Mouse (Mus musculus): Measurements from ENCODE around the gene Plpp7. TPM values are rescaled to one million over a fixed set of nuclear protein-coding genes. Genes with fewer than 3 reads are reported as not detected.

Plpp7 gene
- polyA plus RNA-seq, 1 experiment from 2014 or later: 3.8 TPM

DNA sequence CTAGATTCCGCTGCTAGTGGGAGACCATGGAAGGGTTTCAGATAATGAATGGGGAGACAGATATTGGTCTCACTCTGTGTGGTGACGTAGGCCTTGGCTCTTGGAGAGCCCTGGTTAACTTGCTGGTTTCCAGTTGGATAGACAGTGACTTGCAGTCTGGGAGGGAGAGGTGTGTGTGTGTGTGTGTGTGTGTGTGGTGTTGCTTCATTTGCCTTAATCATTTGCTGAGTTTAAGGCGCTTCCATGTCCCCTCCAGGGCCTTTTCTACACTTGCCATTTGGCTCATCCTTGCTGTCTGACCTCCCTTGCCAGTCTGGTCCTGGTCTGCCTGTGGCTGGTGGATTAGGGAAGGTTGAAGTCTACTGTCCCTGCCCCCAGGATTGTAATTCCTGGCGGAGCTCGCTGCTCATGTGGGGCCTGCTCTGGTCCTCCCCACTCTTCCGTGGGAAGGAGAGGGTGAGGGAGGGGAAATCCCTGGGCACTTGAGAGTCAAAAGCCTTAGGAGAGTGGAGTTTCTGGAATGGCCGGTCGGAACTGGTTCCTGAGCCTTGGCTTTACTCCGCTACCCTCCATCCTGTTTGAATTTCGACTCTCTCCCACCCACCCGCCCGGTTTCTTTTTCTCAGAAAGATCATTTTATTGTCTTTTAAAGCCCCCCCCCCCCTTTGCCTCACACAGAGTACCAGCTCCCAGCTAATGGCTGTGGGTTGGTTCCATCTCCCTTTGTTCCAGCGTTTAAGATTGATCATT, 57.9 kb downstream of the Plpp7 start:
- 0 out of 2 replicates have a peak, but pooled peaks cover 3% of the 10 kb centered on the region for H3K36me3 ChIP-seq
- H3K9me3 ChIP-seq (replicated peaks): no peaks in the 10 kb centered on the region
- H3K4me3 ChIP-seq: peak overlapping the region; percentile 96
- H3K27me3 ChIP-seq (ENCODE audit: low read depth, poor library complexity, severe bottlenecking): no peaks in the 10 kb centered on the region
- peak overlapping the region; percentile 100 for H3K27ac ChIP-seq
- peaks cover 72% of the 10 kb centered on the region for H3K4me1 ChIP-seq
- peak; percentile 50 for DNase-seq (ENCODE audit: low spot score)
- 4% methylated on average over 13 of the region's 13 CpGs for WGBS

DNA sequence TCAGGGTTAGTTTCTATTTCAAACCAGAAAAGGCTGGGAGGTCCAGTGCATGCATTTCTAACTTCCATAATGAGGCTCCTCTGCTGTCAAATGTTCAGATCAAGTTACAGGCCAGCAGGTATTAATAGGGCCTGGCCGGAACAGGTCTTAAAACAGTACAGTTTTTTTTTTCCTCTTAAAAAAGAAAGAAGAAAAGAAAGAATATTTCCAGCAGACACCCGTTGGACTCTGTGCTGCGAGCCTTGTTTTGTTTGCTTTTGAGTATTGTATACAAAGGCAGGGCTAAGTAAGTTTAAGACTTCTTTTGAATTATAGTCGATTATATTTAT, 58.4 kb downstream of the Plpp7 start:
- H3K9me3 ChIP-seq (replicated peaks): no peaks in the 10 kb centered on the region
- peaks cover 3% of the 10 kb centered on the region; the same call in 1 of the 2 replicates for H3K36me3 ChIP-seq
- H3K27ac ChIP-seq: peak overlapping the region; percentile 100
- no peaks in the 10 kb centered on the region for H3K27me3 ChIP-seq (ENCODE audit: low read depth, poor library complexity, severe bottlenecking)
- H3K4me1 ChIP-seq: peaks cover 77% of the 10 kb centered on the region
- no peak for DNase-seq (ENCODE audit: low spot score)
- WGBS: 34% methylated on average over 4 of the region's 4 CpGs
- H3K4me3 ChIP-seq: peak overlapping the region; percentile 96

DNA sequence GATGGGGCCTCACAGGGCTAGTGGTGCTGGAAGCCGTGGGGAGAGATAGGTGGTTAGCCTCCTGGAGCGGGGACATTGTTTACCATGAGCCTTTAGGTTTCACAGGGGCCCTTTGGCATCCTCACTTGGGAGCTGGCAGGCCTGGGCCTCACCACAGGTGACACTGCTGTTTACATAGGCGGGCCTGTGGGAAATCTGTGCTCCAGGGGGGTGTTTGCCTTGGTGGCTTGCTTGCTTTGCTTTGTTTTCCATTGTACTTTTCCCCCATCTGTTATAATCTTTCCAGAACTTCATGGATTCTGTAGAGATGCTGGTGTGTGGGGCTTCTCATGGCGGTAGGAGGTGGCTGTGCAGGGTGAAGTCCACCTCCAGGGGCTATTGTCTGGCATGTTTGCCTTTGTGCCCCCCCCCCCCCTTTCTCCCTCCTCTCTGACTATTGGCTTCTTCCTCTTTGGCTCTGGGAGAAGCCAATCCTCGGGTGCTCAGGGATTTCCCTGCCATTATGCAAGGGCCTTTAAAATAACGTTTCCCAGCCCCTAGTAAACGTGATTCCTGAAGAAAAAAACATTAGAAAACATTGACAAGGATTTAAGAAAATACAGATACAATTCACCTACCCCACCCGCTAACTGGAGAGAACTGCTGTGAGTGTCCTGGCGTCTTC, 59.1 kb downstream of the Plpp7 start:
- H3K27ac ChIP-seq: peak overlapping the region; percentile 100
- H3K4me3 ChIP-seq: peak overlapping the region; percentile 96
- peaks cover 81% of the 10 kb centered on the region for H3K4me1 ChIP-seq
- DNase-seq (ENCODE audit: low spot score): no peak
- peaks cover 6% of the 10 kb centered on the region for H3K36me3 ChIP-seq
- H3K27me3 ChIP-seq (ENCODE audit: low read depth, poor library complexity, severe bottlenecking): no peaks in the 10 kb centered on the region
- H3K9me3 ChIP-seq (replicated peaks): no peaks in the 10 kb centered on the region
- WGBS: 31% methylated on average over 9 of the region's 9 CpGs

DNA sequence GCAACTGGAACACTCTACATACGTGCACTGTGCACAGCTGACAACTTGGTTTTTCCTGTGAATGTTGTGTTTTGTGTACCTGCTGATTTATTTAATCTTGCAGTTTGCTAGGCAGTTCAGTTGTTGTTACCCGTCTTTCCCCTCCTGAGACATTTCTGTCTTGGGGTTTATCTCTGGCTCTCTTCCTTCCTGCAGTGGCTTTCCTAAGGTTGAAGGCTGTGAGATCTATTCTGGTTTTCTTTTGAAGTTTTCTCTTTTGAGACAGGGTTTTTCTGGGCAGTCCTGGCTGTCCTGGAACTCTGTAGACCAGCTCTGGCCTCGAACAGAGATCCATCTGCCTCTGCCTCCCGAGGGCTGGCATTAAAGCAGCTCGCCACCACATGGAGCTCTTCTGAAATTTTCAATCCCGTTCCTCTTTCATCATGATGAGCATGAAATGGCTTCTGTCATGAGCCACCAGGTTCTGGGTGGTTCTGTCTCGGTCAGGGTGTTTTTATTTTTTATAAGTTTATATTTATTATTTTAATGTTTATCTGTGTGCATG, 59.7 kb downstream of the Plpp7 start:
- H3K27ac ChIP-seq: peak overlapping the region; percentile 100
- H3K9me3 ChIP-seq (replicated peaks): no peaks in the 10 kb centered on the region
- WGBS: 60% methylated on average over 7 of the region's 7 CpGs
- no peaks in the 10 kb centered on the region for H3K27me3 ChIP-seq (ENCODE audit: low read depth, poor library complexity, severe bottlenecking)
- H3K4me3 ChIP-seq: no peak overlapping the region
- H3K36me3 ChIP-seq: peaks cover 12% of the 10 kb centered on the region
- DNase-seq (ENCODE audit: low spot score): no peak
- H3K4me1 ChIP-seq: peaks cover 81% of the 10 kb centered on the region

DNA sequence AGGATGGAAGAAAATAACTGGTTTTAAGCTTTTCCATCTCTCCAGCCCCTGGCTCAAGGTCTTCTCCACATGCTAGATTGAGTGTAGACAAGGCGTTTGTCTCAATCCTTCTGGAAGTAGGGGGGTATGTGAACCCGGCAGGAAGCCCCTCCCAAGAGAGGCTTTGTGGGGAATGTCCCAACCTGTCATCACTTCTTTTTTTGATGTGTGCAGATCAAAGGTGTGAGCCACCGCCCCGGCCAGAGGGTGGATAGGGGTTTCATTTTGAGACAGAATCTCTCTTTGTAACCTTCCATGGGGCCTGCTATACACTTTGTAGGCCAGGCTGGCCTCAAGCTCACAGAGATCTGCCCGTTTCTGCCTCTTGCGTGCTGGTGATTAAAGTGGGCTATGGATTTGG, 60.3 kb downstream of the Plpp7 start:
- 51% methylated on average over 6 of the region's 6 CpGs for WGBS

DNA sequence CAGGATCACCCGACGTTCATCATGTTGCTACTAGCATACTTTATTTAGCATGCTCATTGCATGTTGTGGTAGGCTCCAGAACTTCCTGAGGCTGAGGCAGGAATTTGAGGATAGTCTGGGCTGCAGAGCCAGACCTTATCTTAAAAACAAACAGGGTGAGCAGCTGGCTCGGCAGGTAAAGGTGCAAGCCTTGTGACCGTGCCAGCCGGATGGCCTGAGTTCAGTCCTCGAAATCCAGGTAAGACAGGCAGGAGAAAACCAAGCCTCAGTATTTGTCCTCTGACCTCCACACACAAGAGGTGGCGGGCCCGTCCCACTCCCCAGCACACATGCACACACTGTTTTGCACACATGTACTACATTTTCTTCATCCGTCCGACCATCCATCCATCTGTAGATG, 61.3 kb downstream of the Plpp7 start:
- H3K4me1 ChIP-seq: peaks cover 76% of the 10 kb centered on the region
- no peaks in the 10 kb centered on the region for H3K27me3 ChIP-seq (ENCODE audit: low read depth, poor library complexity, severe bottlenecking)
- no peak overlapping the region for H3K4me3 ChIP-seq
- DNase-seq (ENCODE audit: low spot score): no peak
- 68% methylated on average over 10 of the region's 10 CpGs for WGBS
- H3K27ac ChIP-seq: peak overlapping the region; percentile 59; the same call in 1 of the 2 replicates
- H3K36me3 ChIP-seq: peaks cover 27% of the 10 kb centered on the region
- no peaks in the 10 kb centered on the region for H3K9me3 ChIP-seq (replicated peaks)

More for the DNA sequence above, 60.3 kb downstream of the Plpp7 start:
- Histone ChIP-seq H3K4me1 (peaks cover 78% of the 10 kb centered on the region), H3K27ac (no peak overlapping the region), H3K36me3 (peaks cover 18% of the 10 kb centered on the region), H3K27me3 (ENCODE audit: low read depth, poor library complexity, severe bottlenecking) (no peaks in the 10 kb centered on the region), H3K9me3 (replicated peaks) (no peaks in the 10 kb centered on the region), H3K4me3 (no peak overlapping the region)
- DNase-seq (ENCODE audit: low spot score): no peak

DNA sequence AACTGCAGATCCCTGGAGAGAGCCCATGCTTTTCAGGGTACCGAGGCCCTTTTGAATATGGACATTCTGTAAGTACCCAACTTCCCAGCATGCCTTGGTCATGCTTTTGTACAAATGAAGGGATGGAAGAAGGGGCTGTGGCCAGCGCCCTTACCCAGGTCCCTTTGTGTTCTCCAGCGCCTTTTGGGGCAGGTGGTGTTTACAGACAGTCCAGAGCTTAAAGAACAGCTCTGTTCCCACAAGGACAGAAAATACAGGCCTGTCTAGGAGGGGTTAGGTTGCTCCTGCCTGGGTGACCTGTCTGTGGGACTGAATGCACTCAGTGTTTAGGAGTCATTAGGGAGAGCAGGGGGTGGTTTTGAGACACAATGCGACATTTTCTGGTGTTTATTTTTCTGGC, 62.0 kb downstream of the Plpp7 start:
- Histone ChIP-seq H3K4me1 (peaks cover 71% of the 10 kb centered on the region), H3K36me3 (peaks cover 34% of the 10 kb centered on the region), H3K27ac (peak overlapping the region; percentile 59; the same call in 1 of the 2 replicates), H3K4me3 (no peak overlapping the region), H3K27me3 (ENCODE audit: low read depth, poor library complexity, severe bottlenecking) (no peaks in the 10 kb centered on the region), H3K9me3 (replicated peaks) (no peaks in the 10 kb centered on the region)
- WGBS: 41% methylated on average over 4 of the region's 4 CpGs
- no peak for DNase-seq (ENCODE audit: low spot score)

DNA sequence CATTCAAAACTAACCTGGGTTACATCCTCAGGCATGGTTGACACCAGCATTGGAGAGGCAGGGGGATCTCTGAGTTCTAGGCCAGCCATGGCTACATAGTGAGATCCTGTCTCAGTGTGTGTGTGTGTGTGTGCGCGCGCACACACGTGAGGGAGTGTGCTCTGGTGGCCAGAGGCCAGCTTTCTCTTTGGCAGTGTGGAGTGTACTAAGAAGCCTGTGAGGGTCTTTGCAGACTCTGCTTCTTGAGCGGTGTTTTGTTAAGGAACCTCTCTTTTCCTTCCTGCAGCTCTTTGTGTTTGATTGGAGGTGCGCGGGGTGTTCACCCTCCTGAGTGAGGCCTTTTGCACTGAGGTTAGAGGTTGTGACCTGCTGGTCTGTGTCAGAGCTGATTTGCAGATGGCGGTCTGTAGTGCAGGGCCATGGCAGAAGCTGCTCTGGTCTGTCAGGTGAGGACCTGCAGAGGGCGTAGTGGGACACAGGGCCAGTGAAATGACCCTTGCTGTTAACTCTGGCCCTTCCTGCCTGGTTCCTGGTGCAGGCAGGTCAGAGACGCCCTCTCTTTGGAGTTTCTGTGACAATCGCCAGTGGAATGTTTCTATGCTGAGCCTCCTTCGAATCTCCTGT, 63.4 kb downstream of the Plpp7 start:
- H3K27me3 ChIP-seq (ENCODE audit: low read depth, poor library complexity, severe bottlenecking): no peaks in the 10 kb centered on the region
- no peaks in the 10 kb centered on the region for H3K9me3 ChIP-seq (replicated peaks)
- no peak for DNase-seq (ENCODE audit: low spot score)
- no peak overlapping the region for H3K4me3 ChIP-seq
- peaks cover 61% of the 10 kb centered on the region for H3K4me1 ChIP-seq
- 74% methylated on average over 12 of the region's 12 CpGs for WGBS
- H3K27ac ChIP-seq: no peak overlapping the region
- H3K36me3 ChIP-seq: peaks cover 43% of the 10 kb centered on the region

Small RNA genes within 50 kb of the gene (microRNA-seq; reads per million reads assigned to microRNA genes)
- not detected for gene Mir7674

Other genes starting within 250 kb of the Plpp7 start
- 0.04 and 0.13 TPM in 2 replicates for gene Fibcd1, start 249.5 kb upstream of the Plpp7 start, polyA plus RNA-seq (2016; fragmentation: Nextera tagmentation; extraction: Ambion mirVana)
- 0.15 and 0.16 TPM in 2 replicates for gene Lamc3, start 208.2 kb upstream of the Plpp7 start, polyA plus RNA-seq (2016; fragmentation: Nextera tagmentation; extraction: Ambion mirVana)
- 107 and 120 TPM in 2 replicates for gene Aif1l, start 145.4 kb upstream of the Plpp7 start, polyA plus RNA-seq (2016; fragmentation: Nextera tagmentation; extraction: Ambion mirVana)
- gene Nup214, start 121.1 kb upstream of the Plpp7 start, polyA plus RNA-seq (2016; fragmentation: Nextera tagmentation; extraction: Ambion mirVana): 114 and 122 TPM in 2 replicates
- 2.0 TPM in 2 replicates for gene Fam78a, start 10.7 kb upstream of the Plpp7 start, polyA plus RNA-seq (2016; fragmentation: Nextera tagmentation; extraction: Ambion mirVana)
- 71.2 and 80.3 TPM in 2 replicates for gene Prrc2b, start 55.6 kb downstream of the Plpp7 start, polyA plus RNA-seq (2016; fragmentation: Nextera tagmentation; extraction: Ambion mirVana)
- gene Pomt1, start 141.1 kb downstream of the Plpp7 start, polyA plus RNA-seq (2016; fragmentation: Nextera tagmentation; extraction: Ambion mirVana): 21.1 and 24.1 TPM in 2 replicates
- 69.6 and 74.0 TPM in 2 replicates for gene Uck1, start 164.6 kb downstream of the Plpp7 start, polyA plus RNA-seq (2016; fragmentation: Nextera tagmentation; extraction: Ambion mirVana)
- gene Golga2, start 191.9 kb downstream of the Plpp7 start, polyA plus RNA-seq (2016; fragmentation: Nextera tagmentation; extraction: Ambion mirVana): 20.4 and 25.0 TPM in 2 replicates
- 440 and 446 TPM in 2 replicates for gene Swi5, start 192.5 kb downstream of the Plpp7 start, polyA plus RNA-seq (2016; fragmentation: Nextera tagmentation; extraction: Ambion mirVana)

Data from limb, embryonic 10.5 days (tissue).